Mouse (Mus musculus) MEL (cell line): ENCODE measurements at regions not wholly inside any gene's neighbourhood (a gene's known extent, or its start where the extent isn't known, plus 50 kb on each side); places are given as distances from the start of the nearest gene placed in this dataset.

Source experiments
- DNase-seq: peaks from one replicate; pipeline ENCODE4 v3.0.0; 2011; ENCODE audit warnings: low read depth, low spot score
- H3K27ac ChIP-seq: 2 replicates; pipeline ENCODE4 v1.5.1; 2012; ENCODE audit warnings: low read depth, mild to moderate bottlenecking, control low read depth, low read length, moderate library complexity; ENCODE audit not compliant: control insufficient read depth
- H3K27me3 ChIP-seq, 2 experiments: fragments of 150-350 bp in 1 of 2; sonication (generic) in 1 of 2; 2 replicates each; pipeline ENCODE4 v1.6.1; 2012; ENCODE audit warnings: low read length in 2 of 2, mild to moderate bottlenecking in 2 of 2, improper control_type of control experiment in 1 of 2, moderate library complexity in 1 of 2; ENCODE audit not compliant: insufficient read depth in 2 of 2, control insufficient read depth in 1 of 2
- H3K36me3 ChIP-seq, 2 experiments: 2 replicates each; pipeline ENCODE4 v1.6.1; 2012 to 2014; ENCODE audit warnings: low read length in 2 of 2, improper control_type of control experiment in 1 of 2, inconsistent platforms in 1 of 2, mild to moderate bottlenecking in 1 of 2; ENCODE audit not compliant: insufficient read depth in 2 of 2, control insufficient read depth in 1 of 2
- H3K4me1 ChIP-seq, 2 experiments: fragments of 150-350 bp in 1 of 2; sonication (generic) in 1 of 2; 2 replicates each; pipeline ENCODE4 v1.6.1; 2012; ENCODE audit warnings: low read length in 2 of 2, improper control_type of control experiment in 1 of 2, mild to moderate bottlenecking in 1 of 2; ENCODE audit not compliant: insufficient read depth in 2 of 2, control insufficient read depth in 1 of 2
- H3K4me3 ChIP-seq, 2 experiments: fragments of 150-350 bp in 1 of 2; sonication (generic) in 1 of 2; 2 replicates each; pipeline ENCODE4 v1.5.1; 2012; ENCODE audit warnings: low read depth in 2 of 2, low read length in 2 of 2, mild to moderate bottlenecking in 2 of 2, moderate library complexity in 2 of 2, control low read depth in 1 of 2, improper control_type of control experiment in 1 of 2; ENCODE audit not compliant: control insufficient read depth in 1 of 2, insufficient read depth in 1 of 2
- H3K79me2 ChIP-seq: 2 replicates; pipeline ENCODE4 v1.6.1; 2012; ENCODE audit warnings: mild to moderate bottlenecking, low read length, moderate library complexity; ENCODE audit not compliant: control insufficient read depth, poor library complexity, insufficient read depth
- H3K9ac ChIP-seq: 2 replicates; pipeline ENCODE4 v1.6.1; 2012; ENCODE audit warnings: low read depth, mild to moderate bottlenecking, control low read depth, low read length, moderate library complexity; ENCODE audit not compliant: control insufficient read depth, poor library complexity, severe bottlenecking
- H3K9me3 ChIP-seq: fragments of 150-350 bp; sonication (generic); replicated peaks from 2 replicates; pipeline ENCODE4 v1.6.1; 2012; ENCODE audit warnings: mild to moderate bottlenecking, low read length, improper control_type of control experiment, moderate library complexity; ENCODE audit not compliant: insufficient read depth
- CHD1 ChIP-seq: IDR thresholded peaks from 2 replicates; pipeline ENCODE4 v1.6.1; 2012; ENCODE audit warnings: low read depth, mild to moderate bottlenecking, inconsistent platforms, low read length, improper control_type of control experiment
- CTCF ChIP-seq, 3 experiments: IDR thresholded peaks in 2 of 3; conservative IDR thresholded peaks in 1 of 3; 2 replicates each; pipeline ENCODE4 v1.5.1; 2011 to 2012; ENCODE audit warnings: low read length in 3 of 3, low read depth in 2 of 3, mild to moderate bottlenecking in 2 of 3, improper control_type of control experiment in 1 of 3, inconsistent platforms in 1 of 3, mixed read lengths in 1 of 3, moderate library complexity in 1 of 3; ENCODE audit not compliant: control insufficient read depth in 1 of 3, insufficient read depth in 1 of 3, poor library complexity in 1 of 3, severe bottlenecking in 1 of 3
- EP300 ChIP-seq, 2 experiments: IDR thresholded peaks; 2 replicates each; pipeline ENCODE4 v1.6.1; 2011; ENCODE audit warnings: improper control_type of control experiment in 2 of 2, low read length in 2 of 2, low read depth in 1 of 2, mild to moderate bottlenecking in 1 of 2
- HCFC1 ChIP-seq: IDR thresholded peaks from 2 replicates; pipeline ENCODE4 v1.6.1; 2012; ENCODE audit warnings: low read depth, mild to moderate bottlenecking, inconsistent platforms, low read length, improper control_type of control experiment, moderate library complexity
- MXI1 ChIP-seq: IDR thresholded peaks from 2 replicates; pipeline ENCODE4 v1.6.1; 2011; ENCODE audit warnings: mild to moderate bottlenecking, low read depth, low read length, improper control_type of control experiment
- MYB ChIP-seq: IDR thresholded peaks from 2 replicates; pipeline ENCODE4 v1.6.1; 2011; ENCODE audit warnings: mild to moderate bottlenecking, low read depth, low read length, improper control_type of control experiment
- NRF1 ChIP-seq: IDR thresholded peaks from 2 replicates; pipeline ENCODE4 v1.6.1; 2014; ENCODE audit warnings: low read depth, mild to moderate bottlenecking, inconsistent platforms, low read length, improper control_type of control experiment, moderate library complexity; ENCODE audit not compliant: poor library complexity, insufficient read depth, severe bottlenecking
- POLR2A ChIP-seq, 2 experiments: IDR thresholded peaks; 2 replicates each; pipeline ENCODE4 v1.6.1; 2011 to 2012; ENCODE audit warnings: low read length in 2 of 2, mild to moderate bottlenecking in 2 of 2, control low read depth in 1 of 2, improper control_type of control experiment in 1 of 2, low read depth in 1 of 2, moderate library complexity in 1 of 2; ENCODE audit not compliant: control insufficient read depth in 1 of 2, insufficient read depth in 1 of 2, poor library complexity in 1 of 2
- RAD21 ChIP-seq: IDR thresholded peaks from 2 replicates; pipeline ENCODE4 v1.6.1; 2011; ENCODE audit warnings: mild to moderate bottlenecking, low read depth, low read length, improper control_type of control experiment
- SMC3 ChIP-seq: IDR thresholded peaks from 2 replicates; pipeline ENCODE4 v1.6.1; 2011; ENCODE audit warnings: low read depth, low read length, improper control_type of control experiment
- TCF12 ChIP-seq: IDR thresholded peaks from 2 replicates; pipeline ENCODE4 v1.6.1; 2014; ENCODE audit warnings: low read depth, mild to moderate bottlenecking, inconsistent platforms, low read length, improper control_type of control experiment, moderate library complexity
- UBTF ChIP-seq: IDR thresholded peaks from 2 replicates; pipeline ENCODE4 v1.6.1; 2012; ENCODE audit warnings: low read depth, mild to moderate bottlenecking, inconsistent platforms, low read length, improper control_type of control experiment, moderate library complexity, borderline replicate concordance; ENCODE audit not compliant: insufficient read depth
- USF1 ChIP-seq: IDR thresholded peaks from 2 replicates; pipeline ENCODE4 v1.6.1; 2014; ENCODE audit warnings: low read depth, mild to moderate bottlenecking, inconsistent platforms, low read length, improper control_type of control experiment, moderate library complexity

- H3K27ac ChIP-seq, result no peak overlapping the region
- no peaks in the 10 kb centered on the region for H3K36me3 ChIP-seq
- H3K9ac ChIP-seq, result no peak overlapping the region
- no peaks in the 10 kb centered on the region for H3K9me3 ChIP-seq
- H3K4me1 ChIP-seq, result no peaks in the 10 kb centered on the region
- no peaks in the 10 kb centered on the region for H3K79me2 ChIP-seq
- no peak for DNase-seq
- H3K27me3 ChIP-seq, result no peaks in the 10 kb centered on the region
- H3K4me3 ChIP-seq, result no peak overlapping the region
- no peak for TF ChIP-seq RAD21
- TF ChIP-seq NRF1, result no peak
- TF ChIP-seq EP300 (IDR thresholded peaks at IDR 0.05; ENCODE audit: low read depth in 1 of 2, low read length in 2 of 2), result no peak
- no peak for TF ChIP-seq MYB
- TF ChIP-seq UBTF, result no peak
- TF ChIP-seq POLR2A (IDR thresholded peaks at IDR 0.05; ENCODE audit: control insufficient read depth in 1 of 2, insufficient read depth in 1 of 2, low read depth in 1 of 2, low read length in 2 of 2, poor library complexity in 1 of 2), result no peak
- no peak for TF ChIP-seq USF1
- TF ChIP-seq TCF12, result no peak
Measured at GRCm38 (mm10) chr10:119311578-119311977, 71.7 kb upstream of the Cand1 start.

GRCm38 (mm10) chr10:119295740-119296139 is 55.9 kb upstream of the Cand1 start:
- no peak for DNase-seq
- Histone ChIP-seq H3K27ac (no peak overlapping the region), H3K9me3 (no peaks in the 10 kb centered on the region), H3K9ac (no peak overlapping the region), H3K4me3 (no peak overlapping the region), H3K4me1 (no peaks in the 10 kb centered on the region), H3K79me2 (no peaks in the 10 kb centered on the region), H3K36me3 (no peaks in the 10 kb centered on the region)
- TF ChIP-seq CHD1 (no peak), MXI1 (no peak)
- TF ChIP-seq, all 39 proteins: peak for 0
- H3K27me3 ChIP-seq, result no peaks in the 10 kb centered on the region

- Histone ChIP-seq H3K27ac (no peak overlapping the region), H3K9ac (no peak overlapping the region), H3K9me3 (no peaks in the 10 kb centered on the region), H3K79me2 (no peaks in the 10 kb centered on the region), H3K27me3 (no peaks in the 10 kb centered on the region), H3K4me1 (no peaks in the 10 kb centered on the region), H3K36me3 (no peaks in the 10 kb centered on the region), H3K4me3 (peak overlapping the region; percentile 35 to 38; a peak in 3 of 4 replicates)
- peak; percentile 55 for DNase-seq
- TF ChIP-seq CTCF (IDR thresholded peaks at IDR 0.05 in 2 of 3, conservative IDR thresholded peaks at IDR 0.05 in 1 of 3; ENCODE audit: control insufficient read depth in 1 of 3, insufficient read depth in 1 of 3, low read depth in 2 of 3, low read length in 3 of 3, poor library complexity in 1 of 3, severe bottlenecking in 1 of 3), result peak; percentile 35 to 57 (median 46)
- TF ChIP-seq RAD21, result peak; percentile 11
- peak; percentile 29 for TF ChIP-seq SMC3
- no peak for TF ChIP-seq HCFC1
Measured at GRCm38 (mm10) chr10:119294454-119295149, 54.7 kb upstream of the Cand1 start.
